Comparison of ENCODE assay signal across 8 mouse cellular contexts in the genomic region with DNA sequence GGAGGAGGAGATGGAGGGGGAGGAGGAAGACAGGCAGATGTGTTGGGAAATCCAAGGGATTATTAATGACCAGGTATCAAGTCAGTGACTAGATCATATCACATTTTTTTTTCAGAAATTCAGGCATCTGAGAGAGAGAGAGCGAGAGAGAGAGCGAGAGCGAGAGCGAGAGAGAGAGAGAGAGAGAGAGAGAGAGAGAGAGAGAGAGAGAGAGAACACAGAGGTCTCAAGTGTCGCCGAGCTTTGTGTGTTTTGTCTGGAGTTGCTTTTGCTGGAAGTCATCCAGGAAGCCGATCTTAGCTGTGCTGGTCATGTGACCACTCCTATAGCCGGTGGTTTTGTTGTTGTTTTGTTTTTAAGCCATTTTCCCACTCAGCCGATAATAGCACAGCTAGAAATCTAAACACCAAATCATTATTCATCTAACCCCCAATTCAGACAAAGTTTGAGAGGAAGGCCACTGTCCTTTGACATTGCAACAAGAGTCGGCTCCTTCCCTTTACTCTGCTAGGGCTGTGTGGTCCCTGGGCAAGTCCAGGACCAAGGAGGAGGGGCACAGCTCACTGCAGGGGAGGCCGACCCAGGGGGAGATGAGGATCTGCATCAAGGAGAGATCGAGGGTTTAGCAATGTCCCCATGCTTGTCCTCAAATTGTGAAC.
DNase-seq lines count a peak whose midpoint lies in the region; ATAC-seq and TF ChIP-seq lines count a peak whose summit lies in the region.

No protein-coding gene starts in this region.

- TF ChIP-seq CTCF in gastrocnemius, adult 2 months (IDR thresholded peaks at IDR 0.05): no peak
- no peak for TF ChIP-seq CTCF in small intestine, adult 2 months (IDR thresholded peaks at IDR 0.05; ENCODE audit: extremely low read depth, insufficient read length, insufficient replicate concordance, low read depth, low read length)

- peaks cover 61% of the 10 kb centered on the region for H3K4me1 ChIP-seq in heart, embryonic 16.5 days (ENCODE audit: control insufficient read depth, insufficient read depth, low read length)
- peaks cover 47% of the 10 kb centered on the region for H3K4me1 ChIP-seq in liver, embryonic 12.5 days
- peaks cover 45% of the 10 kb centered on the region for H3K4me1 ChIP-seq in small intestine, adult 2 months (ENCODE audit: control insufficient read depth, insufficient read depth, insufficient read length, low read length)

- peak overlapping the region; percentile 97 for H3K27ac ChIP-seq in gastrocnemius, adult 2 months
- peak overlapping the region; percentile 92 for H3K27ac ChIP-seq in heart, embryonic 16.5 days (ENCODE audit: low read length)
- peak overlapping the region; percentile 41; the same call in 1 of the 2 replicates for H3K27ac ChIP-seq in liver, embryonic 12.5 days
- peak overlapping the region; percentile 94 for H3K27ac ChIP-seq in small intestine, adult 2 months (ENCODE audit: insufficient read depth, low read depth, low read length)

- intact Hi-C loops in gastrocnemius, adult 2 months (cut with DNase I): loop anchor here (5.0 kb wide), 1 partner anchor 43 kb away; no protein-coding TSS in a partner anchor

- WGBS in heart, embryonic 16.5 days: 7% methylated on average over 10 of the region's 12 CpGs
- WGBS in liver, embryonic 12.5 days (ENCODE audit: insufficient replicate concordance): 28% methylated on average over 12 of the region's 12 CpGs
- WGBS in small intestine, adult 2 months: 11% methylated on average over 12 of the region's 12 CpGs

- no peaks in the 10 kb centered on the region for H3K27me3 ChIP-seq in heart, embryonic 16.5 days (ENCODE audit: control insufficient read depth, insufficient read depth, low read length)
- no peaks in the 10 kb centered on the region for H3K27me3 ChIP-seq in liver, embryonic 12.5 days (replicated peaks)
- no peaks in the 10 kb centered on the region for H3K27me3 ChIP-seq in small intestine, adult 2 months (ENCODE audit: control insufficient read depth, insufficient read depth, low read length)

- TF ChIP-seq POLR2A in small intestine, adult 2 months (IDR thresholded peaks at IDR 0.05; ENCODE audit: low read depth, low read length): no peak

- ATAC-seq in heart, embryonic 16.5 days (replicated peaks; ENCODE audit: extremely low read depth, insufficient read depth, low FRiP score): no peak
- ATAC-seq in liver, embryonic 12.5 days: no peak

- no peaks in the 10 kb centered on the region for H3K36me3 ChIP-seq in heart, embryonic 16.5 days (ENCODE audit: control insufficient read depth, insufficient read depth)
- H3K36me3 ChIP-seq in liver, embryonic 12.5 days: no peaks in the 10 kb centered on the region
- no peaks in the 10 kb centered on the region for H3K36me3 ChIP-seq in small intestine, adult 2 months (ENCODE audit: control insufficient read depth, insufficient read depth, low read length)

- H3K4me2 ChIP-seq in heart, embryonic 16.5 days (ENCODE audit: low read depth, low read length): peak overlapping the region; percentile 61
- peak overlapping the region; percentile 48 for H3K4me2 ChIP-seq in liver, embryonic 12.5 days

- peak overlapping the region; percentile 38 for H3K4me3 ChIP-seq in gastrocnemius, adult 2 months
- peak overlapping the region; percentile 1 for H3K4me3 ChIP-seq in heart, embryonic 16.5 days (ENCODE audit: low read length)
- peak overlapping the region; percentile 12; the same call in 1 of the 2 replicates for H3K4me3 ChIP-seq in liver, embryonic 12.5 days
- H3K4me3 ChIP-seq in small intestine, adult 2 months (ENCODE audit: low read depth, low read length): peak overlapping the region; percentile 9

- no peaks in the 10 kb centered on the region for H3K9me3 ChIP-seq in heart, embryonic 16.5 days (replicated peaks; ENCODE audit: control insufficient read depth, low read length)
- no peaks in the 10 kb centered on the region for H3K9me3 ChIP-seq in liver, embryonic 12.5 days (replicated peaks)

- H3K9ac ChIP-seq in heart, embryonic 16.5 days (ENCODE audit: low read length): peak overlapping the region; percentile 71
- H3K9ac ChIP-seq in liver, embryonic 12.5 days: no peak overlapping the region; the same call in 1 of the 2 replicates

- DNase-seq in gastrocnemius, adult 2 months: no peak
- DNase-seq in gastrocnemius, postnatal 25 days: no peak
- peak; percentile 64 for DNase-seq in NIH3T3 (ENCODE audit: low read depth)
- DNase-seq in right cerebral cortex, postnatal 14 days: no peak
- no peak for DNase-seq in layer of hippocampus, adult 9-11 months

Comparison
In these comparisons a context has a peak if more than half of its experiments do, and no peak if none do; other contexts are left out.
1. H3K27ac ChIP-seq: peak in every context shown above with its lines; median percentile 97 in gastrocnemius, adult 2 months; 94 in small intestine, adult 2 months; 92 in heart, embryonic 16.5 days; 41 in liver, embryonic 12.5 days.